Mouse (Mus musculus) neutrophil, adult 83 days (primary cell): ENCODE data around the gene Il10ra. TPM values are rescaled to one million over a fixed set of nuclear protein-coding genes. Genes with fewer than 3 reads are reported as not detected.

Source experiments
- total RNA-seq, 2 experiments: library from RNA; stranded (reverse); gene quantifications; one replicate each; pipeline ENCODE4 v1.2.4; 2023

The Il10ra gene
- 10 to 100 TPM; 54.8 to 69.1 TPM for total RNA-seq

DNA sequence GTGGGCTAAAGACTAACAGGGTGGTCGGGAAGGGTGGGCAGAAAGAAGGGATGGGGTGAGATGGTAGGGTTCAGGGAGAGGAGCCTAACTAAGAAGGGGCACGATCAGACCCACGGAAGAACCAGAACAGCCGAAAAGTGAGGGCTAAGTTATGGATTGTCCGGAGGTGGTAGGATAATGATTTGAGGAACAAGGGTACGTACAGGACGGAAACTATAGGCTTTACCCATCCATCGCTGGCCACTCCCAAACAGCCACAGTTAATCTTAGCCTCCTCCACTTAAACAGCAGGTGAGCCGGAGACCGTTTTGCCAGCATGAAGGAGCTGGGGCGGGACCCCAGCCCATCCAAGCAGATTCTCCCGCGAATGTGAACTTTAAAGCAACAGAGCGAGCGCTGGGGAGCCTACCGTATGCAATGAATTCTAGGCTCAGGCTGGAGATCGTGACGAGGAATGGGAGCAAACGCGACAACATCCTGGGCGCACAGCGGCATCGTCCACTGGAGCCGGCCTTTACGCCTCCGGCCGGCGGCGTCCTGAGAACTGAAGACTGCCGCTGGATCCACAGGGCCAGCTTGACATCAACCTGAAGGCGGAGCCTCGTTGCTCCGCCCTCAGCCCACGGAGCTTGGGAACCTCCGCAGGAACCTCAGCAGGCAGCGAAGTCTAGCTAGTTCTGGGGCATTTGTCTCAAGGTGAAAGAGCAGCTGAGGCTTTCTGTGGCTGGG lies at the start of gene Il10ra:
Gene Il10ra, minus strand, starts transcription at position 553 of the 729 bp plus-strand sequence.

Other genes with a start within 250 kb of the Il10ra start
- gene Mpzl2, start 229.3 kb downstream of the Il10ra start, total RNA-seq: not detected
- 10 to 100 TPM in 1 of 2 experiments, 1 to 10 TPM in 1; 8.5 to 11.9 TPM for gene Mpzl3, start 214.0 kb downstream of the Il10ra start, total RNA-seq
- 100 to 1,000 TPM in 1 of 2 experiments, 10 to 100 TPM in 1; 97.6 to 103 TPM for gene Jaml, start 190.0 kb downstream of the Il10ra start, total RNA-seq
- gene Scn2b, start 151.4 kb downstream of the Il10ra start, total RNA-seq: 1 to 10 TPM in 1 of 2 experiments, under 1 TPM in 1; 0.72 to 1.4 TPM
- under 1 TPM in 1 of 2 experiments, not detected in 1; 0.26 TPM for gene Scn4b, start 130.8 kb downstream of the Il10ra start, total RNA-seq
- not detected for gene BC049352, start 87.1 kb downstream of the Il10ra start, total RNA-seq
- gene Tmprss4, start 65.1 kb downstream of the Il10ra start, total RNA-seq: not detected
- gene Tmprss13, start 50.0 kb upstream of the Il10ra start, total RNA-seq: not detected
- gene Fxyd6, start 101.0 kb upstream of the Il10ra start, total RNA-seq: under 1 TPM; 0.20 to 0.59 TPM
- gene Fxyd2, start 130.5 kb upstream of the Il10ra start, total RNA-seq: not detected
- not detected for gene Dscaml1, start 157.5 kb upstream of the Il10ra start, total RNA-seq